Comparison of ENCODE assay signal across 10 mouse cellular contexts in the genomic region with DNA sequence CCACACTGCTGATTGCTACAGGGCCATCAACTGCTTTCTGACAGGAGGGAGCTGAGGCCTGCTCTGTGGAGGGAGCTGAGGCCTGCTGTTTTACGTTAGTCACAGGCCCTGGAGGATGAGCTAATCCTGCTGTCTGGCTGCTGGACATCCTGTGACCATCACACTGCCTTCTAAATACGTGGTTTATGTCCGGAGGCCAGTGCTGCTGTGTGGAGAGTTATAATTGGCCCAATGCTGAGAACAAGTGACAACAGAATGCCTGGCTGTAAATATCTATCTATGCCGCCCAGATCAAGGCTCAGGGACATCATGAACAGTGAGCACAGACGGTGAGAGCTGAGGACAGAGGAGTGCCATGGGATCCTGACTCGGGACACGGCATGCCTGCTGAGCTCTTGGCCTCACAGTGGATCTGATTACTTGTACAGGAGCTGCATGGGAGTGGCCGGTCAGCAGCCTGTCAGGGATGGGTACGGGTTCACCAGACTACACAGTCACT. TPM values are rescaled to one million over a fixed set of nuclear protein-coding genes. Genes with fewer than 3 reads are reported as not detected.
DNase-seq lines count a peak whose midpoint lies in the region; ATAC-seq and TF ChIP-seq lines count a peak whose summit lies in the region.
"Had no signal": no experiment of that assay in that cellular context is flagged by ENCODE, and none has a peak within 500 bp of the region (broad histone marks: within the 10 kb centered on the region; RNA-seq: fewer than 3 reads in every experiment).

No protein-coding gene starts in this region.

- DNase-seq in cerebellum, postnatal 4 days (ENCODE audit: low spot score in 2 of 2) = no peak
- DNase-seq in midbrain, embryonic 11.5 days (ENCODE audit: low spot score, missing footprints) = peak; percentile 68
- DNase-seq in ovary, postnatal 14 days (ENCODE audit: low spot score) = no peak
- DNase-seq in right cerebral cortex, postnatal 25 days = no peak
- DNase-seq: kidney, adult 8-10 months; thymus, adult 18-20 months had no signal

- TF ChIP-seq POLR2A in small intestine, adult 2 months (IDR thresholded peaks at IDR 0.05; ENCODE audit: low read depth, low read length) = no peak

- H3K9me3 ChIP-seq in midbrain, embryonic 11.5 days (ENCODE audit: control insufficient read depth, low read length) = no peaks in the 10 kb centered on the region
- H3K9me3 ChIP-seq in midbrain, embryonic 13.5 days = no peaks in the 10 kb centered on the region
- H3K9me3 ChIP-seq in erythroblast, embryonic 14.5 days (ENCODE audit: control insufficient read depth, low read length) = peaks cover 2% of the 10 kb centered on the region; the same call in 1 of the 2 replicates

- TF ChIP-seq CTCF in small intestine, adult 2 months (IDR thresholded peaks at IDR 0.05; ENCODE audit: extremely low read depth, insufficient read length, insufficient replicate concordance, low read depth, low read length) = no peak

- H3K4me3 ChIP-seq in midbrain, embryonic 11.5 days (ENCODE audit: low read depth, low read length) = no peak overlapping the region
- H3K4me3 ChIP-seq in midbrain, embryonic 13.5 days (replicated peaks) = no peak overlapping the region
- peak overlapping the region; percentile 6 for H3K4me3 ChIP-seq in erythroblast, embryonic 14.5 days (replicated peaks)
- H3K4me3 ChIP-seq in small intestine, adult 2 months (ENCODE audit: low read depth, low read length) = no peak overlapping the region

- peak; percentile 20; the same call in 1 of the 2 replicates for ATAC-seq in cerebellum, adult (ENCODE audit: insufficient number of reproducible peaks, low FRiP score, low TSS enrichment)
- no peak for ATAC-seq in midbrain, embryonic 11.5 days (ENCODE audit: low FRiP score)
- no peak for ATAC-seq in midbrain, embryonic 13.5 days

- H3K4me1 ChIP-seq in midbrain, embryonic 11.5 days (ENCODE audit: control insufficient read depth, insufficient read depth, low read length) = no peaks in the 10 kb centered on the region
- no peaks in the 10 kb centered on the region for H3K4me1 ChIP-seq in midbrain, embryonic 13.5 days (replicated peaks)
- peaks cover 17% of the 10 kb centered on the region for H3K4me1 ChIP-seq in erythroblast, embryonic 14.5 days (ENCODE audit: control insufficient read depth)
- no peaks in the 10 kb centered on the region; the same call in 1 of the 2 replicates for H3K4me1 ChIP-seq in small intestine, adult 2 months (ENCODE audit: control insufficient read depth, insufficient read depth, insufficient read length, low read length)

- 82% methylated on average over 9 of the region's 9 CpGs for WGBS in midbrain, embryonic 11.5 days
- 77% methylated on average over 9 of the region's 9 CpGs for WGBS in midbrain, embryonic 13.5 days
- 70% methylated on average over 9 of the region's 9 CpGs for WGBS in small intestine, adult 2 months

- H3K27me3 ChIP-seq in midbrain, embryonic 11.5 days (ENCODE audit: control insufficient read depth, insufficient read depth, low read length) = no peaks in the 10 kb centered on the region
- H3K27me3 ChIP-seq in midbrain, embryonic 13.5 days = no peaks in the 10 kb centered on the region
- no peaks in the 10 kb centered on the region for H3K27me3 ChIP-seq in erythroblast, embryonic 14.5 days (ENCODE audit: control insufficient read depth)
- H3K27me3 ChIP-seq in small intestine, adult 2 months (ENCODE audit: control insufficient read depth, insufficient read depth, low read length) = no peaks in the 10 kb centered on the region

- no peak overlapping the region for H3K9ac ChIP-seq in midbrain, embryonic 11.5 days (ENCODE audit: low read length)
- H3K9ac ChIP-seq in midbrain, embryonic 13.5 days (replicated peaks) = no peak overlapping the region

- H3K4me2 ChIP-seq in midbrain, embryonic 11.5 days = no peak overlapping the region
- H3K4me2 ChIP-seq in midbrain, embryonic 13.5 days (replicated peaks) = no peak overlapping the region

- no peak overlapping the region; the same call in 1 of the 2 replicates for H3K27ac ChIP-seq in midbrain, embryonic 11.5 days (ENCODE audit: low read depth, low read length)
- no peak overlapping the region for H3K27ac ChIP-seq in midbrain, embryonic 13.5 days
- H3K27ac ChIP-seq in small intestine, adult 2 months (ENCODE audit: insufficient read depth, low read depth, low read length) = peak overlapping the region; percentile 37; the same call in 1 of the 2 replicates

- no peaks in the 10 kb centered on the region for H3K36me3 ChIP-seq in midbrain, embryonic 11.5 days (ENCODE audit: control insufficient read depth, insufficient read depth, low read length)
- H3K36me3 ChIP-seq in midbrain, embryonic 13.5 days = peaks cover 1% of the 10 kb centered on the region; the same call in 1 of the 2 replicates
- H3K36me3 ChIP-seq in erythroblast, embryonic 14.5 days (ENCODE audit: control insufficient read depth) = peaks cover 6% of the 10 kb centered on the region
- peaks cover 12% of the 10 kb centered on the region for H3K36me3 ChIP-seq in small intestine, adult 2 months (ENCODE audit: control insufficient read depth, insufficient read depth, low read length)

RNA-seq across cellular contexts. Expression of a gene that starts 34.4 kb away (rescaled TPM):
- polyA plus RNA-seq in midbrain, embryonic 11.5 days (2014; fragmentation: Nextera tagmentation; extraction: Ambion mirVana) = 63.7 and 64.1 TPM in 2 replicates
- polyA plus RNA-seq in midbrain, embryonic 13.5 days (2015; fragmentation: Nextera tagmentation; extraction: Ambion mirVana) = 34.7 and 36.6 TPM in 2 replicates
- polyA plus RNA-seq in erythroblast, embryonic 14.5 days (2012) = 1.7 TPM in 2 replicates
- polyA plus RNA-seq in small intestine, adult 2 months (2012; rRNA removed) = 59.5 and 146 TPM in 2 replicates

RNA-seq across cellular contexts. Expression of a gene that starts 34.7 kb away (rescaled TPM):
- polyA plus RNA-seq in midbrain, embryonic 11.5 days (2014; fragmentation: Nextera tagmentation; extraction: Ambion mirVana) = 11.1 and 12.6 TPM in 2 replicates
- 3.9 and 4.4 TPM in 2 replicates for polyA plus RNA-seq in midbrain, embryonic 13.5 days (2015; fragmentation: Nextera tagmentation; extraction: Ambion mirVana)
- 0.85 and 1.6 TPM in 2 replicates for polyA plus RNA-seq in erythroblast, embryonic 14.5 days (2012)
- polyA plus RNA-seq in small intestine, adult 2 months (2012; rRNA removed) = 6.5 and 9.3 TPM in 2 replicates

RNA-seq across cellular contexts. Expression of a gene that starts 59.6 kb away (rescaled TPM):
- polyA plus RNA-seq in midbrain, embryonic 11.5 days (2014; fragmentation: Nextera tagmentation; extraction: Ambion mirVana) = 4.9 and 6.3 TPM in 2 replicates
- 17.8 and 19.7 TPM in 2 replicates for polyA plus RNA-seq in midbrain, embryonic 13.5 days (2015; fragmentation: Nextera tagmentation; extraction: Ambion mirVana)
- polyA plus RNA-seq in erythroblast, embryonic 14.5 days (2012) = 0.79 and 0.81 TPM in 2 replicates
- polyA plus RNA-seq in small intestine, adult 2 months (2012; rRNA removed) = 12.2 and 22.8 TPM in 2 replicates

Comparison
In these comparisons a context has a peak if more than half of its experiments do, and no peak if none do; other contexts are left out.
1. RNA of a gene that starts 34.4 kb away (polyA plus RNA-seq): 59.5 to 146 TPM in small intestine, adult 2 months, 63.7 to 64.1 TPM in midbrain, embryonic 11.5 days and 34.7 to 36.6 TPM in midbrain, embryonic 13.5 days; 1.7 TPM in erythroblast, embryonic 14.5 days; every median in the first group is over 10 times any median in the second.